Mouse (Mus musculus) myocyte (in vitro differentiated cells): ENCODE data around the gene Tmem117.

Experiments used
- E2F4 ChIP-seq: IDR thresholded peaks from one replicate; pipeline ENCODE4 v1.6.1; 2011; ENCODE audit warnings: mild to moderate bottlenecking, control low read depth, moderate library complexity; ENCODE audit not compliant: insufficient read depth
- MAX ChIP-seq: IDR thresholded peaks from one replicate; pipeline ENCODE4 v1.6.1; 2011; ENCODE audit warnings: low read depth, mild to moderate bottlenecking, control low read depth
- MYOG ChIP-seq, 3 experiments: IDR thresholded peaks; one replicate each; pipeline ENCODE4 v1.6.1; 2011; ENCODE audit warnings: control low read depth in 2 of 3, low read depth in 2 of 3, mild to moderate bottlenecking in 2 of 3; ENCODE audit not compliant: insufficient read length in 2 of 3, control insufficient read depth in 1 of 3, insufficient read depth in 1 of 3
- POLR2A ChIP-seq: IDR thresholded peaks from one replicate; pipeline ENCODE4 v1.6.1; 2011; ENCODE audit warnings: low read depth, mild to moderate bottlenecking, control low read depth, moderate library complexity; ENCODE audit not compliant: insufficient read length
- TCF3 ChIP-seq: IDR thresholded peaks from one replicate; pipeline ENCODE4 v1.6.1; 2011; ENCODE audit warnings: low read depth, control low read depth; ENCODE audit not compliant: insufficient read length

GRCm38 (mm10) chr15:94648430-94648829 is 19.4 kb downstream of the Tmem117 start:
- TF ChIP-seq POLR2A = no peak
- TF ChIP-seq MYOG (IDR thresholded peaks at IDR 0.05; ENCODE audit: control insufficient read depth in 1 of 3, insufficient read depth in 1 of 3, insufficient read length in 2 of 3, low read depth in 2 of 3) = no peak
- TF ChIP-seq TCF3 = no peak
- no peak for TF ChIP-seq MAX
- TF ChIP-seq E2F4 = no peak
